Mouse (Mus musculus) stomach, postnatal 0 days (tissue): ENCODE data around the gene Abce1.

Experiments used
- CTCF ChIP-seq: IDR thresholded peaks from 2 replicates; pipeline ENCODE4 v1.5.1; 2016; ENCODE audit warnings: antibody characterized with exemption, low read depth, mild to moderate bottlenecking, moderate library complexity
- EP300 ChIP-seq: optimal IDR thresholded peaks from 2 replicates; pipeline ENCODE3; 2016; ENCODE audit warnings: antibody characterized with exemption

DNA sequence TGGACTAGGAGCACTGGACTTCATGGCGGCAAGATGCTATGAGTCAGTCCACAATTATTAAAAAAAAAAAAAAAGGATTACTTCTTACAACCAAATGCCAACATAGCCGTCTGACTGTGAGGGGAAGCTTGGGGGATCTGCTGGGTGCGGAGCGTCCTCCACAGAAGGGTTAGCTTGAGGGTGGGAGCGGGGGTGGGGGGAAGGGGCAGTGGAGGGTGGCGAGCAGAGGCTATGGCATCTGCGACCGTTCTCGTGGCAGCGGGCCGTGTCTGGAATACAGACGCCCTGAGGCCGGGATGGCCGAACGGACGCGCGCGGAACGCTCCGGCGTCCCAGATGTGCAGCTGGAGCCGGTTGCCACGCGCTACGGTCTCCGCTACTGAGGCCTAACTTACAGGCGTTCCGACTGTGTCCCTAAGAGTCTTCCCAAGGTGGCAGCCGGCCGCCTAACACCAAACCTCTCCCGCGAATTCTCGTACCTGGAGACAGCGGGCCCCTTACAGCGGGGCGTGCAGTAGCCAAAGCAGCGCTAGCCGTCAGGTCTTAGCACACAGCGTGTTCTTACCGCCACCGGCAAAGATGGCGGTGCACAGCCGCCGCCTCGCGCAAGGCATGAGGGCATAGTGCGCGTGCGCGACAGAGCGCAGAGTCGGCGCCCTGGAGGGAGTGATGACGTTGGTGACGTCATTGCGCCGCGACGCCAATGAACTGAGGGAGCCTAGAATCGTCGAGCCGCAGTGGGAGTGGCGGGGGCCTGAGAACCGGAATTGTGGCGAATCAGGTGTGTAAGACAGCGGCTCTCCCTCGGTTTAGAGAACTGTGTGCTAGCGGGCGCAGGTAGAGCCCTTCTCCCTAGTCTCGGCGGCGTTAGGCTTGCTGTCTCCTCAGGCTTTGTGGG, at the start of gene Abce1, which contains the start of gene Anapc10:
- TF ChIP-seq CTCF (no peak), EP300 (no peak)
